Mouse (Mus musculus) embryonic facial prominence, embryonic 15.5 days (tissue): ENCODE results near the gene Cdk4. TPM values are rescaled to one million over a fixed set of nuclear protein-coding genes. Genes with fewer than 3 reads are reported as not detected.

Experiments
- ATAC-seq: fragments of 200-750 bp; cut with Nextera tagmentation; 2 replicates; pipeline ENCODE4 v1.8.0; 2017; ENCODE audit warnings: low read depth, moderate TSS enrichment; ENCODE audit not compliant: insufficient number of reproducible peaks, low FRiP score, low TSS enrichment
- H3K27ac ChIP-seq: fragments of 300-500 bp; sonication (generic); replicated peaks from 2 replicates; pipeline ENCODE4 v1.5.1; 2015; ENCODE audit warnings: mild to moderate bottlenecking, inconsistent platforms
- H3K27me3 ChIP-seq: fragments of 300-500 bp; sonication (generic); 2 replicates; pipeline ENCODE4 v1.6.1; 2015; ENCODE audit warnings: inconsistent platforms
- H3K36me3 ChIP-seq: fragments of 300-500 bp; sonication (generic); 2 replicates; pipeline ENCODE4 v1.6.1; 2015; ENCODE audit warnings: mild to moderate bottlenecking, inconsistent platforms
- H3K4me1 ChIP-seq: fragments of 300-500 bp; sonication (generic); 2 replicates; pipeline ENCODE4 v1.6.1; 2015; ENCODE audit warnings: inconsistent platforms
- H3K4me2 ChIP-seq: fragments of 300-500 bp; sonication (generic); replicated peaks from 2 replicates; pipeline ENCODE4 v1.6.1; 2015; ENCODE audit warnings: mild to moderate bottlenecking, inconsistent platforms
- H3K4me3 ChIP-seq: fragments of 300-500 bp; sonication (generic); replicated peaks from 2 replicates; pipeline ENCODE4 v1.5.1; 2015; ENCODE audit warnings: mild to moderate bottlenecking, inconsistent platforms
- H3K9ac ChIP-seq: fragments of 300-500 bp; sonication (generic); 2 replicates; pipeline ENCODE4 v1.6.1; 2015; ENCODE audit warnings: inconsistent platforms
- H3K9me3 ChIP-seq: fragments of 300-500 bp; sonication (generic); replicated peaks from 2 replicates; pipeline ENCODE4 v1.6.1; 2016; ENCODE audit warnings: inconsistent platforms
- WGBS: fragments of 180-500 bp; shearing (Covaris S2); methylation state at CpG from one replicate; pipeline ENCODE4 v1.1.7; 2015; 5-methylcytosine and 5-hydroxymethylcytosine counted together
- polyA plus RNA-seq: library from polyadenylated mRNA; unstranded; fragments of >200 nt; fragmentation: Nextera tagmentation; extraction: Ambion mirVana; gene quantifications from 2 replicates; pipeline ENCODE4 v1.2.1, GENCODE M21; 2015

Cdk4 gene
- polyA plus RNA-seq, 1 experiment from 2014 or later, result 1,372 TPM

DNA sequence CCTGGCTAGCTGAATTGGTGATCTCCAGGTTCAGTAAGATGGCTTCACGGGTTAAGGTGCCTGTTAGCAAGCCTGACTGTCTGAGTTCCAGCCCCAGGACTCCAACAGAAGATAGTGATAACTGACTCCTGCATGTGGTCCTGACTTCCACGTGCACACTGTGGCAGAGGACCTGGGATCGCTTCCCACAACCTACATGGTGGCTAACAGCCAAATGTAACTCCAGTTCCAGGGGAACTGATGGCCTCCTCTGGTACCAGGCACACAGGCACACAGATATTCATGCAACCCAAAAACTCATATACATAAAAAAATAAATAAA, 44.9 kb downstream of the Cdk4 start:
- Histone ChIP-seq H3K36me3 (peaks cover 42% of the 10 kb centered on the region; the same call in 1 of the 2 replicates), H3K4me2 (no peak overlapping the region), H3K4me1 (no peaks in the 10 kb centered on the region), H3K27ac (no peak overlapping the region), H3K27me3 (no peaks in the 10 kb centered on the region), H3K9me3 (no peaks in the 10 kb centered on the region), H3K9ac (no peak overlapping the region), H3K4me3 (no peak overlapping the region)
- WGBS, result 67% methylated on average over 3 of the region's 3 CpGs
- ATAC-seq, result no peak

DNA sequence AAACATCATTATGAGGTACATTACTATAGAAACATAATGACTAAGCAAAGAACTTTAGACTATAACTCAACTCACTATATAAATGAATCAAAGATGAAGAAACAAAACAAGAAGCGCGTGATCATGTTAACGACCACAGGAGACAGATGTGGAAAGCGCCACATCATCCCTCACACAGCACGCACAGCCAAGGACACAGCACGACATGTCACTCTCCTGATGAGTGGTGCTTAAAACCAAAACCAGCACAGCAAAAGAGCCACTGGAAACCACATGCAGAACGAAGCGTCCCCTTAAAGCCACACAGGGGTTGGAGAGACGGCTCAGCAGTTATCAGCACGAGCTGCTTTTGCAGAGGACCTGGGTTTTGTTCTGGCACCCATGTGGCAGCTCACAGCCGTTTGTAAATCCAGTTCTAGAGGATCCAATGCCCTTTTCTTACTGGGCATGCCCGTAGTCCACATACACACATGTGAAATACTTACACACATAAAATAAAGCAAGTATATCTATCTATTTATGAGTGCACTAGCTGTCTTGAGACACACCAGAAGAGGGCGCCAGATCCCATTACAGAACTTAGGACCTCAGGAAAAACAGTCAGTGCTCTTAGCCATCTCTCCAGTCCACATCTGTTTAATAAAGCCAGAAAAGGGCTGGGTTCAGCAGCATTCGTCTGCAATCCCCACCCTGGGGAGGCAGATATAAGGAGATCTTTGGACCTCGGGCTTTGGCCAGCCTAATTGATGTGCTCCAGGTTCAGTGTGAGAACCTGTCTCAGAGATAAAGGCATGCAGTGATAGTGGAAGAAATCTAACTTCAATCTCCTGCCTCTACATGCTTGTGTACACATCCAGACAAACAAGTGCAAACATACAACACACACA, 47.9 kb downstream of the Cdk4 start:
- WGBS, result 89% methylated on average over 15 of the region's 15 CpGs
- H3K4me2 ChIP-seq, result no peak overlapping the region
- no peak overlapping the region for H3K9ac ChIP-seq
- H3K27me3 ChIP-seq, result no peaks in the 10 kb centered on the region
- H3K36me3 ChIP-seq, result peaks cover 45% of the 10 kb centered on the region
- no peak overlapping the region for H3K4me3 ChIP-seq
- no peaks in the 10 kb centered on the region for H3K4me1 ChIP-seq
- ATAC-seq, result no peak
- H3K9me3 ChIP-seq, result no peaks in the 10 kb centered on the region
- no peak overlapping the region for H3K27ac ChIP-seq

DNA sequence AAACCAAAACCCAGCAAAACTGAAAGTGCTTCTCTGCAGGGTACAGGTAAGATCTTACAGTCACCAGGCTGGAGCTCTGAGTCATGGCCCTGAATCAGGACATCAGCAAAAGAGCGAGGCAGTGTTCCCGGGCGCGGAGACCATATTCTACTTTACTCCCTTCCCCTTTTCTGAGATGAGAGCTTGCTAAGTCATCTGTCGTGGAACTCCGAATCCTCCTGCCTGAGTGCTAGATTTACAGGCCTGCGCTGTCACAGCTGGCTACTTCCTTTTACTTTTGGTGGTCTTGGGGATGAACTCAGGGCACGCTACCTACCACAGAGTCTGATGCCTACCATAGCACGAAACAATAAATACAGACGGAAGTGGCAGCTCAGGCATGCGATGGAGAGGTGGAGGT, 51.1 kb downstream of the Cdk4 start:
- WGBS, result 92% methylated on average over 11 of the region's 11 CpGs
- Histone ChIP-seq H3K27me3 (no peaks in the 10 kb centered on the region), H3K27ac (no peak overlapping the region), H3K9ac (no peak overlapping the region), H3K4me1 (no peaks in the 10 kb centered on the region), H3K9me3 (no peaks in the 10 kb centered on the region), H3K4me3 (no peak overlapping the region), H3K36me3 (peaks cover 58% of the 10 kb centered on the region), H3K4me2 (no peak overlapping the region)
- ATAC-seq, result no peak

DNA sequence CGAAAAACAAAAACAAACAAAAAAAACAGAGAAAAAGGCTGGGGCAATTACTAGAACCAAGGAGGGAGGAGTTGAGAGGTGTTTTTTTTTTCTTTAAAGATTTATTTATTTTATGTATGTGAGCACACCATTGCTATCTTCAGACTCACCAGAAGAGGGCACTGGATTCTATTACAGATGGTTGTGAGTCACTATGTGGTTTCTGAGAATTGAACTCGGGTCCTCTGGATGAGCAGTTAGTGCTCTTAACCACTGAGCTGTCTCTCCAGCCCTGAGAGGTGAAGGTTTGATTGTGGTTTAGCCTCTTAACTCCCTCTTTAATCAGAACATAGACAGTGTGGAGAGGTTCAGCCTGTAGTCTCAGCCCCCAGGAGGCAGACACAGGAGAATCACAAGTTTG, 51.7 kb downstream of the Cdk4 start:
- Histone ChIP-seq H3K4me2 (no peak overlapping the region), H3K9ac (no peak overlapping the region), H3K27ac (no peak overlapping the region), H3K4me1 (peaks cover 5% of the 10 kb centered on the region; the same call in 1 of the 2 replicates), H3K27me3 (no peaks in the 10 kb centered on the region), H3K9me3 (no peaks in the 10 kb centered on the region), H3K36me3 (peaks cover 58% of the 10 kb centered on the region), H3K4me3 (no peak overlapping the region)
- WGBS, result 85% methylated on average over 2 of the region's 2 CpGs
- ATAC-seq, result no peak

Other genes with a start within 250 kb of the Cdk4 start
- gene Atp23, start 162.2 kb upstream of the Cdk4 start, polyA plus RNA-seq, result 16.0 and 16.5 TPM in 2 replicates
- 92.5 and 93.9 TPM in 2 replicates for gene Ctdsp2, start 84.8 kb upstream of the Cdk4 start, polyA plus RNA-seq
- 1.6 and 1.8 TPM in 2 replicates for gene Avil, start 62.8 kb upstream of the Cdk4 start, polyA plus RNA-seq
- gene Tsfm, start 32.7 kb upstream of the Cdk4 start, polyA plus RNA-seq, result 68.8 and 75.4 TPM in 2 replicates
- gene Mettl1, start 22.1 kb upstream of the Cdk4 start, polyA plus RNA-seq, result 55.2 and 61.7 TPM in 2 replicates
- gene Eef1akmt3, start 22.0 kb upstream of the Cdk4 start, polyA plus RNA-seq, result 1.3 TPM in 2 replicates
- gene Cyp27b1, start 15.3 kb upstream of the Cdk4 start, polyA plus RNA-seq, result 0.13 and 0.41 TPM in 2 replicates
- 1.8 and 2.4 TPM in 2 replicates for gene March9, start 3.4 kb upstream of the Cdk4 start, polyA plus RNA-seq
- gene Tspan31, start 6.7 kb downstream of the Cdk4 start, polyA plus RNA-seq, result 175 and 177 TPM in 2 replicates
- 0.45 and 0.49 TPM in 2 replicates for gene Agap2, start 11.8 kb downstream of the Cdk4 start, polyA plus RNA-seq
- 101 TPM in 2 replicates for gene Os9, start 57.6 kb downstream of the Cdk4 start, polyA plus RNA-seq
- gene B4galnt1, start 101.7 kb downstream of the Cdk4 start, polyA plus RNA-seq, result 11.0 and 12.7 TPM in 2 replicates
- gene Slc26a10, start 117.1 kb downstream of the Cdk4 start, polyA plus RNA-seq, result 1.6 and 1.9 TPM in 2 replicates
- gene Arhgef25, start 126.5 kb downstream of the Cdk4 start, polyA plus RNA-seq, result 116 TPM in 2 replicates
- 152 and 179 TPM in 2 replicates for gene Dtx3, start 132.2 kb downstream of the Cdk4 start, polyA plus RNA-seq
- 31.0 and 31.3 TPM in 2 replicates for gene Pip4k2c, start 148.1 kb downstream of the Cdk4 start, polyA plus RNA-seq
- gene Kif5a, start 199.8 kb downstream of the Cdk4 start, polyA plus RNA-seq, result 6.9 and 7.6 TPM in 2 replicates
- 206 and 212 TPM in 2 replicates for gene Dctn2, start 202.8 kb downstream of the Cdk4 start, polyA plus RNA-seq
- 19.6 and 20.8 TPM in 2 replicates for gene Mbd6, start 225.5 kb downstream of the Cdk4 start, polyA plus RNA-seq
- 101 and 105 TPM in 2 replicates for gene Mars, start 248.3 kb downstream of the Cdk4 start, polyA plus RNA-seq